Mouse (Mus musculus): ENCODE results near the gene Ube2r2.

DNA sequence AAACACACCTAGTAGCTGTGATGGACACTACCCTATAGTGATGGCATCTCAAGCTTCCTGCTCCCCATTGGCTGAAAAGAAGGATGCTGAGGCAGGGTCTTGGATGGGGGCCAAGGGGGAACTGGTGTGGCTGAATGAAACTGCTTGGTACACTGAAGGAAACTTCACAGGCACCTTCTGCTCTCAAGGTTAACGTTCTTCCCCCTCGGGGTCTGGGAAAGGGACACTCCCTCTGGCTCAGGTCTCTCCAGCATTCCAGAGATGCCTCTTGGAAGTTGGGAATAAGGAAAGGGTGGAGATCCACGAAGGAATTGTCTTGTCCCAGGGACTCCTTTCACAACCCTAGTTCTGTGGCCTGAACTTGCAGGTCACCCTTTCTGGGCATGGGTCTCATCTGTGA is 44.2 kb upstream of the Ube2r2 start:
- TF ChIP-seq POLR2A (IDR thresholded peaks at IDR 0.05; ENCODE audit: insufficient read depth, low read length) (no peak), EP300 (IDR thresholded peaks at IDR 0.05; ENCODE audit: insufficient read depth, low read depth, low read length) (0 out of 2 replicates have a peak, but pooled peaks have one; percentile 77)
